Mouse (Mus musculus): Measurements from ENCODE around the gene Olfr1392. TPM values are rescaled to one million over a fixed set of nuclear protein-coding genes. Genes with fewer than 3 reads are reported as not detected.
"Not testable (repeated sequence)": the region's sequence is repeated elsewhere in the genome, so short reads cannot be mapped to it uniquely, and the experiment has no call there.

Olfr1392 gene
- polyA plus RNA-seq, 1 experiment = 0.04 TPM

GRCm38 (mm10) chr11:49308547-49308946 lies 23.5 kb downstream of the Olfr1392 start:
- not testable (repeated sequence) for DNase-seq (ENCODE audit: low read depth)

DNA sequence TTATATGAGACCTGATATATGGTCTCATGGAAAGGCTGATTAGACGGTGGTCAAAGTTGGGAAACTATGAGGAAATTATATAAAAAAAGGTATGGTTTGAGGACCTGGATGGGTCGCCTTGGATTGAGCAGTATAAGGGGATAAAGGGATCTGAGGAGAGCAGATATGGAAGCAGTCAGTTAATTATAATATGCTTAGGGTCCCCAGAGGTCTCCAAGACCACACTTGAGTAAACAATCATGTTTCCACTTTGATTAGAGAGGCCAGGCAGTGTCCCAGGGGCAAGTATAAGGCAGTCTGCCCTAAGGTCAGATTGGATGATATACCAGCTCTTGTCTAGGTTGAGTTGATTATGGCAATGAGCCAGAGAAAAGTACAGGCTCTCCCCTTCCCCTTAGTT lies 37.4 kb downstream of the Olfr1392 start, which contains the start of gene Olfr1391:
TSS of gene Olfr1391 (plus strand) at position 301 of the 400 bp plus-strand sequence.
- DNase-seq (ENCODE audit: low read depth) = no peak

GRCm38 (mm10) chr11:49326726-49327125 lies 41.6 kb downstream of the Olfr1392 start:
- DNase-seq (ENCODE audit: low read depth) = no peak

DNA sequence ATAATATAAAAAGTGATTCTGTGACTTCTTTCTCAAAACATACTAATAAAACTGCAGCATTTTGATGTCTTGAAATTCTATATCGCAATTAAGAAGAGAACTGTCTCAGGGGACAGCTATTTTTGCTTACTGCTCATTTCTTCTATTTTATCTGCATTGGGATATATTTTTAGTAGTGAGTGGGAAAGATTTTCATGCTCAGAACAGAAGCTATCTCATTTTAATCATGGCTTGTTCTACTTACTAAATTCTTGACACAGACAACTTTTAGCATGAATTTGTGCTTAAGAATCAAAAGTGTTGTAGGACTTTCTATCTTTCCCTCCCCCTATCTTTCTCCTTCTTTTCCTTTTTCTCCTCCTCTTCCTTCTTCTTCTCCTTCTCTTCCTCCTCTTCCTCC lies 44.6 kb downstream of the Olfr1392 start:
- no peak for DNase-seq (ENCODE audit: low read depth)

DNA sequence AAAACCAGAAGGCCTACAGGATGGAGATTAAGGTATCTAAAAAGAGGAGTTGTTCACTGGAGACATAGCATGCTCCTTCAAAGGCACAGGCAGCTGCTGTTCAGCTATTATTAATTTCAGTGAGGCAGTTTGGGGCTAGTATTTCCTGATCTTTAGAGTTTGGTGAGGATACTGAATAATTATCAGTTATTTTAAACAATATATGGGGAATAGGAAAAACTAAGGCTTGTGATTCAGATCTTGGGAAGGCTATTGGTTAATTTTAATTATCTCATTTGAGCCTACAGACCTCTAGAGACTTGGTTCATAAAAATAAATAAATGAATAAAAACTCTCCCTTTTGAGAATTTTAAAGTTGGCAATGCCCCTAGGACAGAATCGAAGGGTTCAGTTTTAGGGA lies 49.8 kb downstream of the Olfr1392 start, which contains the start of gene Olfr1390:
TSS of gene Olfr1390 (plus strand) at position 301 of the 400 bp plus-strand sequence.
- DNase-seq (ENCODE audit: low read depth) = no peak

DNA sequence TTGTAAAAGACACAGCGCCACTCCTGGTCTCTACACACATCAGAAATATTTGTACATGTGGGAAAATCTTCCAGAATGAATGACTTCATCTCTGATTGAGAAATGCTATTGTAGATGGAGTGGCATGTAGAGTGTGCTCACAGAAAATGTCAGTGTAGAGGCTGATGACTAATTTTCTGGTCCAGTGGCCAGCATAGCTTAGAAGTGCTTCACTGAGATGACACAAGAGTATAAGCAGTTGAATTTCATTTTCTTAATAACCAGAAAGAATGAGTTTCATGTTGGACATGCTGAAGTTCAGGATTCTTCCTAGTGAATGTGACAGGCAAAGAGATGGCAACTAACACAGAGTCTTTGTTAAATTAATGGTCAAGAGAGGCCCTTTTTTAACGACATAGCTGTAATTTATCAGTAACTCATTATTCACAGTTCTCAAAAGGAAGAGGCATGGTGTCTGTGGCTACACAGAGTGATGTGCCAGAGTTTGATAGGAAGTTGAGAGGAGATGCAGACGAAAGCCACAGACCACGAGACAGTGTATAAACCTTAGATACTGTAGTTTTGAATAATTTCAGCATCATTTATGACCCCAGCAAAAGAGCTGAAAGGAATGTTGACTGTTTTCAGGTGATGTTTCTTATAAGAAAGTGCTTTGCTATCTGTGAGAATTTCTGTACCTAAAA lies 52.2 kb downstream of the Olfr1392 start:
- DNase-seq (ENCODE audit: low read depth) = no peak

Other genes starting within 250 kb of the Olfr1392 start
- gene 9930111J21Rik2, start 234.0 kb upstream of the Olfr1392 start, polyA plus RNA-seq (2012; rRNA removed) = 1.9 and 2.1 TPM in 2 replicates
- gene Tgtp2, start 221.1 kb upstream of the Olfr1392 start, polyA plus RNA-seq (2012; rRNA removed) = 3.8 and 6.6 TPM in 2 replicates
- gene Ifi47, start 208.7 kb upstream of the Olfr1392 start, polyA plus RNA-seq (2012; rRNA removed) = 3.7 and 4.8 TPM in 2 replicates
- 0.27 and 0.38 TPM in 2 replicates for gene Olfr1396, start 170.4 kb upstream of the Olfr1392 start, polyA plus RNA-seq (2012; rRNA removed)
- 0.12 TPM in 1 of 2 replicates, not detected in the other for gene Olfr1395, start 143.0 kb upstream of the Olfr1392 start, polyA plus RNA-seq (2012; rRNA removed)
- gene Olfr1394, start 130.9 kb upstream of the Olfr1392 start, polyA plus RNA-seq (2012; rRNA removed) = not detected in 2 replicates
- 14.9 and 19.2 TPM in 2 replicates for gene Btnl9, start 98.1 kb upstream of the Olfr1392 start, polyA plus RNA-seq (2012; rRNA removed)
- gene Zfp62, start 82.0 kb upstream of the Olfr1392 start, polyA plus RNA-seq (2012; rRNA removed) = 3.0 and 3.4 TPM in 2 replicates
- gene Mgat1, start 41.1 kb upstream of the Olfr1392 start, polyA plus RNA-seq (2012; rRNA removed) = 113 and 126 TPM in 2 replicates
- 0.09 and 0.11 TPM in 2 replicates for gene Olfr1393, start 7.0 kb upstream of the Olfr1392 start, polyA plus RNA-seq (2012; rRNA removed)
- gene Olfr10, start 19.5 kb downstream of the Olfr1392 start, polyA plus RNA-seq (2012; rRNA removed) = not detected in 2 replicates
- gene Olfr1391, start 37.5 kb downstream of the Olfr1392 start, polyA plus RNA-seq (2012; rRNA removed) = not detected in 2 replicates
- gene Olfr1390, start 49.9 kb downstream of the Olfr1392 start, polyA plus RNA-seq (2012; rRNA removed) = not detected in 2 replicates
- not detected in 2 replicates for gene Olfr1389, start 137.8 kb downstream of the Olfr1392 start, polyA plus RNA-seq (2012; rRNA removed)
- 0.63 and 1.9 TPM in 2 replicates for gene Olfr1388, start 151.3 kb downstream of the Olfr1392 start, polyA plus RNA-seq (2012; rRNA removed)
- gene Olfr1387, start 170.1 kb downstream of the Olfr1392 start, polyA plus RNA-seq (2012; rRNA removed) = not detected in 2 replicates
- not detected in 2 replicates for gene Olfr1386, start 179.8 kb downstream of the Olfr1392 start, polyA plus RNA-seq (2012; rRNA removed)
- not detected in 2 replicates for gene Olfr1385, start 203.8 kb downstream of the Olfr1392 start, polyA plus RNA-seq (2012; rRNA removed)
- gene Olfr1384, start 221.4 kb downstream of the Olfr1392 start, polyA plus RNA-seq (2012; rRNA removed) = not detected in 2 replicates
- not detected in 2 replicates for gene Olfr1383, start 234.4 kb downstream of the Olfr1392 start, polyA plus RNA-seq (2012; rRNA removed)
- not detected in 2 replicates for gene Olfr1382, start 243.0 kb downstream of the Olfr1392 start, polyA plus RNA-seq (2012; rRNA removed)

Measured in gonadal fat pad, adult 2 months (tissue).